Mouse (Mus musculus) megakaryocyte, embryonic 14.5 days (primary cell): ENCODE measurements around the gene Gnat2.

ENCODE experiments used
- FLI1 ChIP-seq: IDR thresholded peaks from 2 replicates; pipeline ENCODE4 v1.6.1; 2012; ENCODE audit warnings: low read length, inconsistent platforms, mixed read lengths
- GATA1 ChIP-seq: IDR thresholded peaks from 3 replicates; pipeline ENCODE4 v1.6.1; 2012; ENCODE audit warnings: mixed read lengths, low read length, inconsistent platforms, borderline replicate concordance

- TF ChIP-seq GATA1 (no peak), FLI1 (no peak)
Measured at GRCm38 (mm10) chr3:108117465-108117864, 24.9 kb downstream of the Gnat2 start.
